Mouse (Mus musculus) cerebral cortex, adult 2 months (tissue): ENCODE data around the gene Upk3bl.

Source experiments
- WGBS: fragments of 180-500 bp; shearing (Covaris S2); methylation state at CpG from one replicate; pipeline ENCODE4 v1.1.7; 2018; 5-methylcytosine and 5-hydroxymethylcytosine counted together

The Upk3bl gene

GRCm38 (mm10) chr5:136054301-136055077, at the start of gene Upk3bl:
Gene Upk3bl (plus strand): TSS chr5:136054492.
- 94% methylated on average over 11 of the region's 11 CpGs for WGBS

- 77% methylated on average over 4 of the region's 4 CpGs for WGBS
Observed at GRCm38 (mm10) chr5:136004537-136004936, 49.8 kb upstream of the Upk3bl start.

GRCm38 (mm10) chr5:136007745-136008144, 46.5 kb upstream of the Upk3bl start:
- WGBS: 77% methylated on average over 7 of the region's 7 CpGs

GRCm38 (mm10) chr5:136014877-136015276, 39.4 kb upstream of the Upk3bl start:
- WGBS: 84% methylated on average over 10 of the region's 10 CpGs

- 72% methylated on average over 10 of the region's 10 CpGs for WGBS
Observed at GRCm38 (mm10) chr5:136015586-136015985, 38.7 kb upstream of the Upk3bl start.

- 63% methylated on average over 10 of the region's 10 CpGs for WGBS
Observed at GRCm38 (mm10) chr5:136016014-136016876, 38.0 kb upstream of the Upk3bl start.

- WGBS: 55% methylated on average over 6 of the region's 6 CpGs
Observed at GRCm38 (mm10) chr5:136017262-136017661, 37.0 kb upstream of the Upk3bl start.

GRCm38 (mm10) chr5:136018726-136019125, 35.6 kb upstream of the Upk3bl start:
- WGBS: 81% methylated on average over 2 of the region's 2 CpGs

GRCm38 (mm10) chr5:136019907-136020306, 34.4 kb upstream of the Upk3bl start:
- WGBS: 47% methylated on average over 1 of the region's 1 CpGs

GRCm38 (mm10) chr5:136025712-136026111, 28.6 kb upstream of the Upk3bl start:
- WGBS: 75% methylated on average over 3 of the region's 3 CpGs

- WGBS: 64% methylated on average over 9 of the region's 9 CpGs
Observed at GRCm38 (mm10) chr5:136026859-136027258, 27.4 kb upstream of the Upk3bl start.

- WGBS: 81% methylated on average over 11 of the region's 11 CpGs
Observed at GRCm38 (mm10) chr5:136027612-136028311, 26.5 kb upstream of the Upk3bl start.

GRCm38 (mm10) chr5:136034868-136035267, 19.4 kb upstream of the Upk3bl start:
- WGBS: 71% methylated on average over 4 of the region's 4 CpGs

- 79% methylated on average over 1 of the region's 1 CpGs for WGBS
Observed at GRCm38 (mm10) chr5:136035285-136035684, 19.0 kb upstream of the Upk3bl start.

GRCm38 (mm10) chr5:136036667-136037066, 17.6 kb upstream of the Upk3bl start:
- 90% methylated on average over 1 of the region's 1 CpGs for WGBS

GRCm38 (mm10) chr5:136038258-136039214, 15.8 kb upstream of the Upk3bl start, which contains the start of gene Upk3b:
Gene Upk3b (plus strand): TSS chr5:136038496.
- 89% methylated on average over 17 of the region's 17 CpGs for WGBS

- 60% methylated on average over 5 of the region's 5 CpGs for WGBS
Observed at GRCm38 (mm10) chr5:136040210-136040609, 14.1 kb upstream of the Upk3bl start.

- WGBS: 39% methylated on average over 2 of the region's 2 CpGs
Observed at GRCm38 (mm10) chr5:136041260-136041659, 13.0 kb upstream of the Upk3bl start.

GRCm38 (mm10) chr5:136041666-136042065, 12.6 kb upstream of the Upk3bl start:
- WGBS: 97% methylated on average over 8 of the region's 8 CpGs

- WGBS: 71% methylated on average over 13 of the region's 13 CpGs
Observed at GRCm38 (mm10) chr5:136044865-136045264, 9.4 kb upstream of the Upk3bl start.

- WGBS: 39% methylated on average over 9 of the region's 9 CpGs
Observed at GRCm38 (mm10) chr5:136045408-136045807, 8.9 kb upstream of the Upk3bl start.
